Mouse (Mus musculus) testis, adult 2 months (tissue): Measurements from ENCODE around the gene Rab43.

Experiments used
- CTCF ChIP-seq: fragments of 200-500 bp; IDR thresholded peaks from 2 replicates; pipeline ENCODE4 v1.5.1; 2012; ENCODE audit warnings: low read depth, mild to moderate bottlenecking, inconsistent platforms, low read length, moderate library complexity; ENCODE audit not compliant: control insufficient read depth, insufficient read depth, insufficient replicate concordance
- POLR2A ChIP-seq: fragments of 200-500 bp; IDR thresholded peaks from 2 replicates; pipeline ENCODE4 v1.6.1; 2012; ENCODE audit warnings: low read depth, mild to moderate bottlenecking, inconsistent platforms, low read length, moderate library complexity; ENCODE audit not compliant: control insufficient read depth

DNA sequence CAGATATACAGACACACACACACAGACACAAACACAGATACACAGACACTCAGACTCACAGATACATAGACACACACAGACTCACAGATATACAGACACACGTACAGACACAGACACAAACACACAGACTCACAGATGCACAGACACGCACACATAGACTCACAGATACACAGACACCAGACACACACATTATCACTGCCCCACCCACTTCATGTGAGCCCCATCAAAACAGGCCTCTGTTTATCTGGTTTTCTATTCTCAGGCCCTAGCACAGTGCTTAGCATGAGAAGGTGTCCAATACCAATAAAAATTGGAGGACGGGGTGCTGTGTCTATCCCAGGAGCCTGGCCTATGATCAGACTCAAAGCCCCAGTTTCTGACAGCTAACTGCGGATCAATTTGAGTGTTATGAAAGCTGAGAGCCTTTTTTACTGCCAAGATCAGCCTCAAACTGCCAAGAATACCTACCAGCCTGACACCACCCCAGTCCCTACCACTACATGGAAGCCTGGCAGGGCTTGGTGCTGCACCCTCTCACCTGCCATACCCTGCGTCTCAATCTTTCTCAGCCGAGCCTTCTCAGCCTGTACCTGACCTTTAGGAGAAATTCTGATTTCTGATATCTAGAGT is 15.6 kb downstream of the Rab43 start:
- TF ChIP-seq POLR2A (no peak), CTCF (no peak)
